Mouse (Mus musculus): Measurements from ENCODE around the gene Gimap7.

The Gimap7 gene

GRCm38 (mm10) chr6:48741273-48741672 is 22.9 kb downstream of the Gimap7 start:
- no peak for DNase-seq (ENCODE audit: low read depth)

- DNase-seq (ENCODE audit: low read depth): peak; percentile 77
These were observed 23.3 kb downstream of the Gimap7 start for GRCm38 (mm10) chr6:48741711-48742206.

- peak; percentile 85 for DNase-seq (ENCODE audit: low read depth)
These were observed 24.3 kb downstream of the Gimap7 start for GRCm38 (mm10) chr6:48742422-48743351.

GRCm38 (mm10) chr6:48745490-48745889 is 27.1 kb downstream of the Gimap7 start:
- DNase-seq (ENCODE audit: low read depth): no peak

- DNase-seq (ENCODE audit: low read depth): peak; percentile 92
These were observed 27.8 kb downstream of the Gimap7 start, which contains the start of gene Gimap5 for GRCm38 (mm10) chr6:48745959-48746889. TSS of gene Gimap5 (plus strand) at chr6:48746197.

GRCm38 (mm10) chr6:48747091-48747966 is 28.9 kb downstream of the Gimap7 start:
- DNase-seq (ENCODE audit: low read depth): peak; percentile 90

GRCm38 (mm10) chr6:48763567-48764270 is 45.3 kb downstream of the Gimap7 start:
- DNase-seq (ENCODE audit: low read depth): peak; percentile 45

- no peak for DNase-seq (ENCODE audit: low read depth)
These were observed 46.1 kb downstream of the Gimap7 start for GRCm38 (mm10) chr6:48764496-48764895.

- DNase-seq (ENCODE audit: low read depth): peak; percentile 84
These were observed 49.9 kb downstream of the Gimap7 start for GRCm38 (mm10) chr6:48768178-48768869.

GRCm38 (mm10) chr6:48768933-48769332 is 50.5 kb downstream of the Gimap7 start:
- DNase-seq (ENCODE audit: low read depth): no peak

GRCm38 (mm10) chr6:48770696-48771095 is 52.3 kb downstream of the Gimap7 start, which contains the start of gene Gimap3:
TSS of gene Gimap3 (minus strand) at chr6:48770851.
- peak; percentile 82 for DNase-seq (ENCODE audit: low read depth)

GRCm38 (mm10) chr6:48772030-48772429 is 53.6 kb downstream of the Gimap7 start:
- DNase-seq (ENCODE audit: low read depth): peak; percentile 94

Data from induced T-regulatory cell, adult 2 months (primary cell).